Mouse (Mus musculus) brain, embryonic 18.5 days (tissue): ENCODE data around the gene Rabep1.
A peak's percentile ranks its signal among the peaks of the same experiment; 100 is the strongest.

Experiments used
- DNase-seq: peaks from one replicate; pipeline ENCODE4 v3.0.0-alpha.2; 2012; ENCODE audit warnings: low read depth, low spot score

Rabep1 gene

DNA sequence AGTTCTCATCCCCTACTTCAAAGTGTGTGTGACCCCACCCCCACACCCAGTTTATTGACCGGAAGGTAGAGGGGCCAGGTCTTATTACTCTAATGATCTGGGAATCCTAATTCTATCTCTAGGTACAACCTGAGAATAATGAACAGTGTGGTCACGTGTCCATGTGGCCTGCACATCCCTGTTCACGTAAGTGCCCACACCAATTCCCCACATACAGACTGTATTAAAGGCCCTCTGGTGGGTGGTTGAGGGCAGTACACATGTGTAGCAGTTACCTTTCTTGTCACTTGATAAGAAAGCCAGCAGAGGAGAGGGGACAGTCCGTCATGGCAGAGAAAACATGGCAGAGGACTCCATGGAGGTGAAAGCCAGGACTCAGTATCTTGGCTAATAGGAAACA is 129.4 kb downstream of the Rabep1 start:
- DNase-seq, result no peak

GRCm38 (mm10) chr11:70975193-70975592 is 130.6 kb downstream of the Rabep1 start:
- no peak for DNase-seq

- DNase-seq, result no peak
Observed at GRCm38 (mm10) chr11:70977293-70977692, 132.7 kb downstream of the Rabep1 start.

- no peak for DNase-seq
Observed at GRCm38 (mm10) chr11:70980232-70980631, 135.7 kb downstream of the Rabep1 start.

- DNase-seq, result no peak
Observed at GRCm38 (mm10) chr11:70980751-70981510, 136.4 kb downstream of the Rabep1 start.

DNA sequence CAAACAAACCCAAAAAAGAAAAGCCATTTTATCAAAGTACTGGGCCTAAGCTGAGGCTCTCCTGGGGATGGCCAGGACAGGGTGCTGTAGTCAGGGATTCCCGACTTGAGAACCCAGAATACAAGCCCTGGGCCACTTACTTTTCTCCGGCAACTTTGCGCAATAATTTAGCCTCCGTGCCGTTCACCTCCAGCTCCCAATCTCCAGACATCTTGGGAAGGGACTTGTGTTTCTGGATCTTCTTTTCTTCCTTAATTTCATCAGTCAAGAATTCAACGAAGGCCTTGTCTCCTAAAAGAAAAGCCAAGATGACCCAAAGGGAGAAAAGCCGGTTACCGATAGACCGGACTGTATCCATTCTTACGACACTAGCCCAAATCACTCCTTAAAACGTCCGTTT is 137.5 kb downstream of the Rabep1 start:
- no peak for DNase-seq

- DNase-seq, result peak; percentile 66
Observed at GRCm38 (mm10) chr11:70982557-70983228, 138.1 kb downstream of the Rabep1 start, which contains the start of gene C1qbp. Gene C1qbp (minus strand): TSS chr11:70983026.
